Mouse (Mus musculus): ENCODE measurements around the gene Rpgrip1l. TPM values are rescaled to one million over a fixed set of nuclear protein-coding genes. Genes with fewer than 3 reads are reported as not detected.

Rpgrip1l gene
- polyA plus RNA-seq, 1 experiment from 2014 or later: 16.2 TPM

DNA sequence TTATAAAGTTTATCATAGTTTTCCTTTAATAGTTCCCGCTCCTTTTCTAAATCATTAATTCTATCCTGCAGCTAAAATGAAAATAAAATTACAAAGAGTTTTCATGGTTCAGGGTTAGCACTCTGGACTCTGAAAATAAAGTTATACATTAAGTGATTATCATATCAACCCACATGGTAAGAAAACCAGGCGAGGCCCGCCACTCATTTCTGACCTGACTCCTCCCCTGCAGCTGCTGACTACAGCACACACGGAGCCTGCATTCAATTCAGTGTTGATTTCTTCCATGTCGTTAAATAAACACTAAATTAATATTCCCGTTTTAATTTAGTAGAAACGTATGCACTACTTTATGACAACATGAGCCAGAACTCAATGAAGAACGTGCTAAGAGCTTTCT lies 26.8 kb downstream of the Rpgrip1l start:
- Histone ChIP-seq H3K27ac (no peak overlapping the region), H3K4me1 (no peaks in the 10 kb centered on the region), H3K4me3 (no peak overlapping the region), H3K9ac (no peak overlapping the region), H3K36me3 (no peaks in the 10 kb centered on the region), H3K27me3 (replicated peaks) (no peaks in the 10 kb centered on the region), H3K4me2 (replicated peaks) (no peak overlapping the region), H3K9me3 (no peaks in the 10 kb centered on the region)
- ATAC-seq (ENCODE audit: low FRiP score, low read depth): no peak
- 83% methylated on average over 8 of the region's 8 CpGs for WGBS

DNA sequence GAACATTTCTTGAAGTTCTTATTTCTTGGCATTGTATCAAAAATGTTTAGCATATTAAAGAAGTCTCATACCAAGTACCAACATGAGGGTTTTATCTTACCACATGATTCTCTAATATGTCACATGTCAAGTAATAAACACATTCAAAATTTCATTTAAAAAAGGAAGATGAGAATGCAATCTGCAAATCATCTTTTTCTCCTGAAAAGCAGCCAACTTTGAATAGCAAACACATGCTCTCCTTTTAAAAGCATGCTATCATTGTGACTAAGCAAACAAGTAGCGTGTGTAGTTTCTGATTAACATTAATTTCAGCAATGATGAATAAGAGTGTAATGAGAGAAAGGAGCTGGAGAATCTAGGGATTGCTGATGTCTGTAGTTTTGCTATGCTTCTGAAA lies 29.2 kb downstream of the Rpgrip1l start:
- H3K36me3 ChIP-seq: no peaks in the 10 kb centered on the region
- no peak for ATAC-seq (ENCODE audit: low FRiP score, low read depth)
- no peak overlapping the region for H3K4me3 ChIP-seq
- no peaks in the 10 kb centered on the region for H3K27me3 ChIP-seq (replicated peaks)
- no peak overlapping the region for H3K9ac ChIP-seq
- no peaks in the 10 kb centered on the region for H3K4me1 ChIP-seq
- no peak overlapping the region for H3K4me2 ChIP-seq (replicated peaks)
- no peaks in the 10 kb centered on the region for H3K9me3 ChIP-seq
- H3K27ac ChIP-seq: no peak overlapping the region
- WGBS: 91% methylated on average over 1 of the region's 1 CpGs

DNA sequence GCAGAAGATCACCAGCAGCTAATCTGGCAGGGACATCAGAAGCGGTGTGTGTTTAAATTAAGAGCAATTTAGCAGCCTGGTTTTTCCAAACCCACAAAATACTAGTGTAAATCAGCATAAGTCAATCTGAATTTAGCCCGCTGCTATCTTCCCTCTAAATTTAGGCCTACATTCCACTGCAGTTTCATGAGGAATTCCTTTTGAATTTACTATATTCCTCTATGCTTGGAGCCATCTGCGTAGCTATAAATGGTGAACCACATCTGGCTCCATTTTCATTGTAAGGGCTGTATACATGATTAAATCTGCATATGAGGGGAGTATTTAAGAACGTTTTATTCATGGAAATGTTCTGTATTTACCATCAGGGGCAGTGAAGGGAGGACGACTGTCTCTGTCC lies 30.4 kb downstream of the Rpgrip1l start:
- Histone ChIP-seq H3K27ac (no peak overlapping the region), H3K9ac (no peak overlapping the region), H3K9me3 (no peaks in the 10 kb centered on the region), H3K4me1 (no peaks in the 10 kb centered on the region), H3K4me2 (replicated peaks) (no peak overlapping the region), H3K27me3 (replicated peaks) (no peaks in the 10 kb centered on the region), H3K36me3 (no peaks in the 10 kb centered on the region), H3K4me3 (no peak overlapping the region)
- no peak for ATAC-seq (ENCODE audit: low FRiP score, low read depth)
- 78% methylated on average over 5 of the region's 5 CpGs for WGBS

DNA sequence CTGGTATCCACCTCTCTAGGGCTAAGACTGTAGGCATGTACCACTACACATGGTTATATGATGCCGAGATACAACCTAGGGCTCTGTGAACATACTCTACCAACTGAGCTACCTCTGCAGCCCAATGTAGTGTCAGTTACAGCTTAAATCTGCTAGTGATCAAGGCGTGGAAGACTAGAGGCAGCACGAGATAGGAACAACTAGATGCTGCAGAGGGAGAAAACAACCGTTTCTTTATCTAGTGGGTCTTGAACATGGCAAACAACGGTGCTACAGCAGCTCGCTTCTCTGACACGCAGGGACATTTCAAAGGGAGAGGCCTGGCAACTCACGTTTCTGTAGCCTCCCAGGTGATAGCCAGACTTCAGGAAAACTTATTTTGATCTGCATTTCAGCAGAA lies 31.5 kb downstream of the Rpgrip1l start:
- Histone ChIP-seq H3K4me2 (replicated peaks) (no peak overlapping the region), H3K27me3 (replicated peaks) (no peaks in the 10 kb centered on the region), H3K27ac (no peak overlapping the region), H3K4me1 (no peaks in the 10 kb centered on the region), H3K4me3 (no peak overlapping the region), H3K9ac (no peak overlapping the region), H3K36me3 (no peaks in the 10 kb centered on the region), H3K9me3 (0 out of 2 replicates have a peak, but pooled peaks cover under 1% of the 10 kb centered on the region)
- WGBS: 89% methylated on average over 8 of the region's 8 CpGs
- ATAC-seq (ENCODE audit: low FRiP score, low read depth): no peak

DNA sequence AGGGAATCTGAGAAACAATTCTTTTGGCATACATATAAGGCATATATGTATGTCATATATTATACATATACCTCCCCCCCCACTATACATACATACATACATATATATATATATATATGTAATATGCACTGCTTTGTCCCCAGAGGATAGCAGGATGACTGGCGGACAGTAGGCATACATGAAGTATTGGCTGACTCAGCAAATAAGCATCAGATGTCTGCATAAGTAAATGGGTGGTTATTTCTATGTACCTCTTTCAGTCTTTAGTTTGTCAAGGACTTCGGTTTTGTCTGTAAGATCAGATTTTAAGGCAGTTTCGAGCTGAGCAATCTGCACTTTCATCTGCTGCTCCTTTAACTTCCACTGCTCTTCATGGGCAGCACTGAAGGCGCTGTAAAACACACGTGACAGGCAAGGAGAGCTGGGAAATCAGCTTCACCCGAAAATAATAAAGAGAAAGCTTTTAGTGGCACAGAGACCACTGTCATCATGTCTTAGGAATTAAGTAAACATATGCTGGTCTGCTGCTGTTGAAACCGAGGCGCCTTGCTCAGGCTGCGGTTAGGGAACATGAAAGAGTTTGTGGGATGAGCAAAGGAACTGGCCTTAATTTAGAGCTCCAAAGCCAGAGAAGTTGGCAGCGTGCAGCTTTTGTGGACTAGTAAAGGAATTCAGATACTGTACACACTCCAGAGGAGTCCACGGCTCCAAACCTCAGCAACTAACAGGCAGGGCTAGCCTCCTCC lies 32.4 kb downstream of the Rpgrip1l start:
- Histone ChIP-seq H3K9ac (no peak overlapping the region), H3K4me2 (replicated peaks) (no peak overlapping the region), H3K36me3 (no peaks in the 10 kb centered on the region), H3K27me3 (replicated peaks) (no peaks in the 10 kb centered on the region), H3K4me3 (no peak overlapping the region), H3K27ac (no peak overlapping the region), H3K4me1 (no peaks in the 10 kb centered on the region), H3K9me3 (0 out of 2 replicates have a peak, but pooled peaks cover 4% of the 10 kb centered on the region)
- 88% methylated on average over 11 of the region's 11 CpGs for WGBS
- no peak for ATAC-seq (ENCODE audit: low FRiP score, low read depth)

DNA sequence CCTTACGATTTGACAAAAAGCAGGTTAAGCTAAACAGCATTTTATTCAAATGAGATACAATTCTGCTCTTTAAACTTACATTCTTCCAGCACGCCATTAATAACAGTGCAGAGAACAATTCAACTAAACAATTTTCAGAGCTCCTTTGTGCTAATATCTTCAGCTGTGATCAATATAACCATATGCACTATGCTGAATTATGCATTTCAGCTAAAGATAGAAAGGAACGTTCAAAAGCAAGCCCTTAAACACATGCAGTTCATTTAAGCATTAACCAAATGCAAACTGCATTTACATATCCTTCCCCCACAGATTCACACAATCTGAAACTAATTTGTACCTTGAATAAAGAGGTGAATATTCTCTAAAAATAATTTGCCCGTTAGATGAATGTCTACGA lies 35.0 kb downstream of the Rpgrip1l start:
- H3K27ac ChIP-seq: no peak overlapping the region
- no peaks in the 10 kb centered on the region; the same call in 1 of the 2 replicates for H3K36me3 ChIP-seq
- no peak for ATAC-seq (ENCODE audit: low FRiP score, low read depth)
- H3K4me3 ChIP-seq: no peak overlapping the region
- 88% methylated on average over 5 of the region's 5 CpGs for WGBS
- H3K9me3 ChIP-seq: 0 out of 2 replicates have a peak, but pooled peaks cover 4% of the 10 kb centered on the region
- H3K27me3 ChIP-seq (replicated peaks): no peaks in the 10 kb centered on the region
- H3K4me2 ChIP-seq (replicated peaks): no peak overlapping the region
- H3K9ac ChIP-seq: no peak overlapping the region
- H3K4me1 ChIP-seq: no peaks in the 10 kb centered on the region

DNA sequence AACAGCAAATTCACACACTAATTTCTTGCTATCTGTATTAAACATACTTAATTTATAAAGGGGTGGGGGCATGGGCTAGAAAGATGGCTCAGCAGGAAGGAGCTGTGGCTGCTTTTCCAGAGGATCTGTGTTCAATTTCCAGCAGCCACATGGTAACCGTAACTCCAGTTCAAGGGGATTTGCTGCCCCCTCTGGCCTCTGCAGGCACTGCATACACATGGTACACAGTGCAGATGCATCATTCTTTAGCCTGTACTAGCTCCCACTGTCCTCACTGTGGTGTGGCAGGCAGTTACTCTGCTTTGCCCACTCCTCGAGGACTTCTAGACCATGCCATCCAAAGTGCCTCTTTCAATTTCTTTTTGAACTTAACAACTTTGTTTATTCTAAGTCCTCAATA lies 36.7 kb downstream of the Rpgrip1l start:
- 92% methylated on average over 2 of the region's 2 CpGs for WGBS
- Histone ChIP-seq H3K9me3 (0 out of 2 replicates have a peak, but pooled peaks cover 4% of the 10 kb centered on the region), H3K27me3 (replicated peaks) (no peaks in the 10 kb centered on the region), H3K36me3 (no peaks in the 10 kb centered on the region; the same call in 1 of the 2 replicates), H3K4me1 (no peaks in the 10 kb centered on the region), H3K4me3 (no peak overlapping the region), H3K9ac (no peak overlapping the region), H3K27ac (no peak overlapping the region), H3K4me2 (replicated peaks) (no peak overlapping the region)
- no peak for ATAC-seq (ENCODE audit: low FRiP score, low read depth)

DNA sequence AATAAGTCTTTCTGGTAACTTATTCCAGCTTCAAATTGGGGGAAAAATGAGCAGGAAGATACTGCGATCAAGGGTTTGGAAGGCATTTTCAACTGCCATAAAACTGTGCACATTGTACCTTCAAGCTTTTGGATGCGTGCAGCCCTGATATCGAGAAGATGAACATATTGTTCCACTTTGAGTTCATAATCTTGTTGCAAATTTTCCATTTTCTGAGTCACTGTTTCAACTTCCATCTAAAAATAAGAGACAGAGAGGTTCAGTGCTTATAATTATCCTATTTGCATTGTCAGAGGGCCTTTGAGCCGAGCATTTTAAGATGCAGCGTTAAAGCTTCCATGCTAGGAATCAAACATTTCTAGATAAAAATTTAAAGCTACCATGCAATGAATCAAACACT lies 39.6 kb downstream of the Rpgrip1l start:
- no peak overlapping the region for H3K9ac ChIP-seq
- H3K9me3 ChIP-seq: 0 out of 2 replicates have a peak, but pooled peaks cover 4% of the 10 kb centered on the region
- no peak for ATAC-seq (ENCODE audit: low FRiP score, low read depth)
- no peaks in the 10 kb centered on the region for H3K27me3 ChIP-seq (replicated peaks)
- H3K36me3 ChIP-seq: no peaks in the 10 kb centered on the region; the same call in 1 of the 2 replicates
- H3K4me3 ChIP-seq: no peak overlapping the region
- 94% methylated on average over 5 of the region's 5 CpGs for WGBS
- H3K27ac ChIP-seq: no peak overlapping the region
- H3K4me1 ChIP-seq: no peaks in the 10 kb centered on the region
- H3K4me2 ChIP-seq (replicated peaks): no peak overlapping the region

DNA sequence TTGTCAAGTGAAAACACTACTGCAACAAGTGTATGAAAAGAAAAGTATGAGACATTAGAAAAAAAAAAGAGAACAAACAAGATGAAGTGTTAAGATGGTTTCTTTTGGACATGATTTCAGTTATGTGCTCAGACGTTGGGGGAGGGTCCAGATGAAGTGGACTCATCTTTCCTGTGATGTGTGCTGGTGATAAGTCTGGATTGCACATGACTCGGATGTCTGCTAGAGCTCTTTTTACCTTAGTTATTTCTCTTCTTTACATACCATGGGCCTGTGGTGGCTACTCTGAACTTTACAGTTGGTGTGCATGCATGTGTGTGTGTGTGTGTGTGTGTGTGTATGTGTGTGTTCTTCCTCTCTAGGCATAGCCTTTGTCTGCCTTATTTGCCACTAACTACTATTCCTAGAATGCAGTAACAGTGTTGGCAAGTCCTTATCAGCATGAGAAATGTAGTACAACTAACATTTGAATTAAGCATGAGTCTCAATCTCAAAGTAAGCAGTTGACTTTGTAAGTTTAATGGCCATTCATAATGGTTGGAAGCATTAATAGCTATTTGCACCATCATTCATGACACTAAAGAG lies 43.6 kb downstream of the Rpgrip1l start:
- Histone ChIP-seq H3K4me2 (replicated peaks) (no peak overlapping the region), H3K27ac (no peak overlapping the region), H3K4me1 (no peaks in the 10 kb centered on the region), H3K9me3 (no peaks in the 10 kb centered on the region), H3K27me3 (replicated peaks) (no peaks in the 10 kb centered on the region), H3K36me3 (no peaks in the 10 kb centered on the region), H3K4me3 (no peak overlapping the region), H3K9ac (no peak overlapping the region)
- 81% methylated on average over 2 of the region's 2 CpGs for WGBS
- ATAC-seq (ENCODE audit: low FRiP score, low read depth): no peak

DNA sequence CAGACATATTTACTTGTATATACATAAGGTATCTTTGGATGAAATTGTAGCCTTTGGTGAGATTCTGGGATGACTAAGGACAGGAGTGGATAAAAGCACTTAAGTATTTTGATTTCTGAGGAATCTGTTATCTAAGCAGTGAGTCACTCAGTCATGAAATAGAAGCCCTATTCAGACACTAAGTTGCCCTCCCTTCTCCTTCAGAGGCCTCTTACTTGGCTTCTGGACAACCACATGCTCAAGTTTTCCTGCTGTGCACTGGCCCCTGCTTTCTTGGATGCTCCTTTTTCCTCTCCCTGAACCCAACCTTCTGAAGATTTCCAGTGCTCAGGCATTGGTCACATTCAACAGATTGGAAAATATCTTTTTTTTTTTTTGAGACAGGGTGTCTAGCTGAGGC lies 48.5 kb downstream of the Rpgrip1l start:
- no peak overlapping the region for H3K9ac ChIP-seq
- no peaks in the 10 kb centered on the region for H3K9me3 ChIP-seq
- no peaks in the 10 kb centered on the region for H3K36me3 ChIP-seq
- no peaks in the 10 kb centered on the region for H3K4me1 ChIP-seq
- no peaks in the 10 kb centered on the region for H3K27me3 ChIP-seq (replicated peaks)
- H3K4me2 ChIP-seq (replicated peaks): no peak overlapping the region
- H3K27ac ChIP-seq: no peak overlapping the region
- H3K4me3 ChIP-seq: no peak overlapping the region
- no peak for ATAC-seq (ENCODE audit: low FRiP score, low read depth)

DNA sequence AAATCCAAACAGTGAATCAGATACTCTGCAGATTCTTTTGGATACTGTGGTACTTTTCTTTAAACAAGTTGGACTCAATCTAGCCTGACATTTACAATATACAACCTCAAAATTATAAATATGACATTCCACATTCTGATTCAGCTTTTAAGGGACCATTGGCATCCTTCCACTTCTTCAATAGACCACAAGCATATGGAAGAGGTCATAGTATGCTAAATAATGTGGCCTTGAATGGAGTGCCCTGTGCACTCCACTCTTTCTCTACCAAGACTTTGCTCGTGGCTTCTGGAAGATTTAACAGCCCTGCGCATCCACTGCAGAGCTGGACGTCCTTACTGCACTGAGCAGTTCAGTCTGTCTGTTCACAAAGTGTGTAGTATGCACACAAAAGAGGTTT lies 49.1 kb downstream of the Rpgrip1l start:
- H3K36me3 ChIP-seq: no peaks in the 10 kb centered on the region
- H3K4me3 ChIP-seq: no peak overlapping the region
- no peak overlapping the region for H3K9ac ChIP-seq
- no peaks in the 10 kb centered on the region for H3K9me3 ChIP-seq
- no peak for ATAC-seq (ENCODE audit: low FRiP score, low read depth)
- no peaks in the 10 kb centered on the region for H3K27me3 ChIP-seq (replicated peaks)
- no peak overlapping the region for H3K27ac ChIP-seq
- no peak overlapping the region for H3K4me2 ChIP-seq (replicated peaks)
- 82% methylated on average over 3 of the region's 3 CpGs for WGBS
- H3K4me1 ChIP-seq: no peaks in the 10 kb centered on the region

DNA sequence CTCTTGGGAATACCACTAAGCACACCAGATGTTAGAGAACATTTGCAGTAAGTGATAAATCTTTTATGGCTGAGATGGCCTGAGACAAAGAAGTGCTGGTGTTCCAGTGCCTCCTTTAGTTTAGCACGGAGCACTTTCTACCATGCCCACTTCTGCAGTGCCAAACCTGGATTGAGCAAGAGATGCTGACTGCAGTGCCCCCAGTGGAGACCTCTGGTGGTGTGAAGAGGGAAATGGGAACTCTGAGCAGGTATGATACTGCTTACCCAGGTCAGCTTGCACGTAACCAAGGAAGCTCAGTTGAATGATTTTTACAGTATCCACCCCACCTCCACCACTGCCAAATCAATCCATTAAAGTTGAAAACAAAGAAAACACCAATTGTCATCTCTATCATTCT lies 51.5 kb downstream of the Rpgrip1l start:
- ATAC-seq (ENCODE audit: low FRiP score, low read depth): no peak
- Histone ChIP-seq H3K4me2 (replicated peaks) (no peak overlapping the region), H3K4me1 (no peaks in the 10 kb centered on the region), H3K36me3 (no peaks in the 10 kb centered on the region), H3K9ac (no peak overlapping the region), H3K4me3 (no peak overlapping the region), H3K9me3 (no peaks in the 10 kb centered on the region), H3K27me3 (replicated peaks) (no peaks in the 10 kb centered on the region), H3K27ac (no peak overlapping the region)
- 75% methylated on average over 2 of the region's 2 CpGs for WGBS

DNA sequence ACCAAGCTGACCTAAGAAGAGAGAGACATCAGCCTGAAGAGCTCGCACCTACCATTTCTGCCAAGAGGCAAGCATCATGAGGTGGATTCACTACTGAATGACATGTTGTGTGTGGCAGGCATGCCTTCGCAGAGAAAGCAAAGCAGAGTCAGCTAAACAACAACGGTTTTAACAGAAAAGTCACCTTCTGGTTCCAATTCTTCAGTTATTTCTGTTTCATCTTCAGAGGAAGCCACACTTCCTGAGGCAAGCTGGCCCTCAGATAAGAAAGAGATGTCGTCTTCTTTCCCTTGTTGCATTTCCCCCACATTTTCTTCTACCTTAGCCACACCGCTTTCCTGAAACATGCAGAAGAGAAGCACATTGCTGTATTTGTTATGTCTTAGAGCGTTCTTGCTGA lies 62.1 kb downstream of the Rpgrip1l start:
- Histone ChIP-seq H3K27ac (no peak overlapping the region), H3K4me3 (no peak overlapping the region), H3K9ac (no peak overlapping the region), H3K9me3 (no peaks in the 10 kb centered on the region), H3K4me2 (replicated peaks) (no peak overlapping the region), H3K27me3 (replicated peaks) (no peaks in the 10 kb centered on the region), H3K4me1 (no peaks in the 10 kb centered on the region), H3K36me3 (peaks cover 2% of the 10 kb centered on the region; the same call in 1 of the 2 replicates)
- 98% methylated on average over 6 of the region's 6 CpGs for WGBS
- ATAC-seq (ENCODE audit: low FRiP score, low read depth): no peak
